Mouse (Mus musculus) CD4-positive, CD25-positive, alpha-beta regulatory T cell, adult 9 weeks (primary cell): ENCODE measurements around the gene Gm3618. TPM values are rescaled to one million over a fixed set of nuclear protein-coding genes. Genes with fewer than 3 reads are reported as not detected.

Source experiments
- polyA plus RNA-seq: library from polyadenylated mRNA; unstranded; fragments of 100-300 nt; shearing (Covaris generic); gene quantifications from one replicate; pipeline ENCODE4 v1.2.1, GENCODE M21; 2017

Gm3618 gene
- not detected for polyA plus RNA-seq

DNA sequence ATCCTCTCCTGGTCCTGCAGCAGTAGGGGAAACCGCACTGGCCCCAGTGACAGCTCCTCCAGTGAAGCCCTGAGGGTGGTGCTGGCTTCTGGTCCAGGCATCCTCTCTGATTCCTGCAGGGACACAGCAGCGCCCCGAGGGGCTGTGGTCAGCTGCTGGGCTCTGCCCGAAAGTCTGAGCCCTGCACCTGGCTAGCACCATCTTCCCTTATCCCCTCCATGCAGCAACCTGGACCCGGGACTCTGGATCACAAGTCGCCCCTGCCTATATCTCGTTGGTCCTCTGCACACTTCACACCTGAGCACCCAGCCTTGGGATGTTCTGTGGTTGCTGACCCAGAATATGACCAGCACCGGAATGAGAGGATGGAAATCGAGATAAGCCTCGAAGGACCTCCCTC lies at the start of gene Gm3618:
Gene Gm3618, minus strand, starts transcription at position 101 of the 400 bp plus-strand sequence.

GRCm38 (mm10) chr14:6390219-6390618 lies 46.7 kb upstream of the Gm3618 start, which contains the start of gene Gm16440:
TSS of gene Gm16440 (minus strand) at chr14:6390319.

GRCm38 (mm10) chr14:6304743-6305142 lies 38.7 kb downstream of the Gm3618 start, which contains the start of gene Gm21103:
TSS of gene Gm21103 (minus strand) at chr14:6304843.

GRCm38 (mm10) chr14:6286931-6287715 lies 56.4 kb downstream of the Gm3618 start, which contains the start of gene Gm3411:
TSS of gene Gm3411 (minus strand) at chr14:6287250.

Other genes with a start within 250 kb of the Gm3618 start
- gene Gm8206, start 249.7 kb downstream of the Gm3618 start, polyA plus RNA-seq = 4.4 TPM
- 8.6 TPM for gene Gm3468, start 235.0 kb downstream of the Gm3618 start, polyA plus RNA-seq
- not detected for gene Gm3476, start 217.9 kb downstream of the Gm3618 start, polyA plus RNA-seq
- gene Gm21560, start 124.4 kb downstream of the Gm3618 start, polyA plus RNA-seq = not detected
- 4.7 TPM for gene Gm3411, start 56.4 kb downstream of the Gm3618 start, polyA plus RNA-seq
- not detected for gene Gm21103, start 38.8 kb downstream of the Gm3618 start, polyA plus RNA-seq
- not detected for gene Gm16440, start 46.6 kb upstream of the Gm3618 start, polyA plus RNA-seq
- 2.1 TPM for gene Gm3591, start 68.8 kb upstream of the Gm3618 start, polyA plus RNA-seq
- not detected for gene Gm3594, start 100.9 kb upstream of the Gm3618 start, polyA plus RNA-seq
- gene Gm8356, start 193.6 kb upstream of the Gm3618 start, polyA plus RNA-seq = not detected
- 0.33 TPM for gene Gm3629, start 246.9 kb upstream of the Gm3618 start, polyA plus RNA-seq